Mouse (Mus musculus): Measurements from ENCODE around the gene Armc10. TPM values are rescaled to one million over a fixed set of nuclear protein-coding genes. Genes with fewer than 3 reads are reported as not detected.
A peak's percentile ranks its signal among the peaks of the same experiment; 100 is the strongest.

The Armc10 gene
- polyA plus RNA-seq, 1 experiment from 2014 or later: 35.6 TPM

DNA sequence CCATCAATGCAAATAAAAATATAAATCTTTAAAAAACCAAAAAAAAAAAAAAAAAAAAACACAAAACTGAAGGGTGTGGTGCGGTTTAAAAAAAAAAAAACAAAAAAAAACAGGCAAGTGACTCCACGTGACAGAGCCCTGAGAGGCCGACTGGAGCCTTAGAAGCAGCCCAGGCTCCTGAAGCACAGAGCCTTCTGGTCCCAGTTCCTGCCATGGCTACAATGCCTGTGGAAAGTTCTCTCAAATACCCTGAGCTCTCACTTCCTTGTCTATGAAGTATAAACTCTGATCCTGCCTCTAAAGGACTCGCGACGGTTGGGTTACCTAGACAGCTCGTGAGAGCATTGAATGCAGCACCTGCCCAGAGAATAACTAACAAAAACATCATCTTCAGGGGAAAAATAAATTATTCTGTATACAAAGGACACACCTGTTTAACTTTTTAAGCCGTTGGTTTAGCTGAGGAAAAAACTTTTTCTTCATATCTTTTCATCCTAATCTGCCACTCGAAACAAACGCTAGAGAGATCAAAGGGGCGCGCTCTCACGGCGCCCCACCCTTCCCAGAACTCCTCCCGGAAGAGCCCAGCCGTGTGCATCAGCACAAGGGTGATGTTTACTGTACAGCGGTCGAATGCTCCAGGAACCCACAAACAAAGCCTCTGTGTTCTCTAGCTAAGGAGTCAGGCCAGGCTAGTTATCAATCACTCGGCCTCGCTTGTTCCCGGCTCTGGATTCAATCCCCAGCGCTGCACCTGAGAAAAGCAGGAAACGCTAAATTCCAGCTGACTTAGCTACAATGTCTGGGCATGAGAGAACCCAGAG lies 27.4 kb downstream of the Armc10 start:
- H3K9me3 ChIP-seq: no peaks in the 10 kb centered on the region
- H3K9ac ChIP-seq: no peak overlapping the region
- H3K4me3 ChIP-seq (replicated peaks): peak overlapping the region; percentile 17; the same call in 1 of the 2 replicates
- H3K4me1 ChIP-seq: no peaks in the 10 kb centered on the region
- 22% methylated on average over 23 of the region's 23 CpGs for WGBS
- H3K36me3 ChIP-seq: no peaks in the 10 kb centered on the region
- ATAC-seq (ENCODE audit: insufficient read depth, low FRiP score, low read depth): peak; percentile 89
- peak overlapping the region; percentile 42 for H3K4me2 ChIP-seq
- H3K27me3 ChIP-seq (replicated peaks): no peaks in the 10 kb centered on the region
- peak overlapping the region; percentile 42; the same call in 1 of the 2 replicates for H3K27ac ChIP-seq

DNA sequence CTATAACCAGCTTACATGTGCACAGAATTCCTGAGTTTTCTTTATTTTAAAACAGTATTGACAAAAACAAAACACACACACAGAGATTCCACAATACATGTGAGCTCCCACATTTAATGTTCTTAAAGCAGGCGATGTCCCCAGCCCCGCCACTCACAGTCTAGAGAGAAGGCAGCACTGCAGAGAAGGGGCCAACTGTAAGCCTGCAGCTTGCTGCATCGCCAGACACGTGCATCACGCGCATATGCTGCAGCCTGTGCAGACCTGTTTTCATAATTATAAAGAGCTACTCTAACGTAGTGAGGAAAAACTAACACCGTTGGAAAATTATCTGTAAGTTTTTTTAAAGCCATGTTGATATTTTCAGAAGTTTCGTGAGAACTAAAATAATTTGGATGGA lies 28.1 kb downstream of the Armc10 start:
- H3K27ac ChIP-seq: no peak overlapping the region
- no peaks in the 10 kb centered on the region for H3K36me3 ChIP-seq
- no peak for ATAC-seq (ENCODE audit: insufficient read depth, low FRiP score, low read depth)
- H3K4me1 ChIP-seq: no peaks in the 10 kb centered on the region
- no peaks in the 10 kb centered on the region for H3K27me3 ChIP-seq (replicated peaks)
- peak overlapping the region; percentile 42; the same call in 1 of the 2 replicates for H3K4me2 ChIP-seq
- H3K9ac ChIP-seq: no peak overlapping the region
- 75% methylated on average over 9 of the region's 9 CpGs for WGBS
- no peak overlapping the region for H3K4me3 ChIP-seq (replicated peaks)
- no peaks in the 10 kb centered on the region for H3K9me3 ChIP-seq

DNA sequence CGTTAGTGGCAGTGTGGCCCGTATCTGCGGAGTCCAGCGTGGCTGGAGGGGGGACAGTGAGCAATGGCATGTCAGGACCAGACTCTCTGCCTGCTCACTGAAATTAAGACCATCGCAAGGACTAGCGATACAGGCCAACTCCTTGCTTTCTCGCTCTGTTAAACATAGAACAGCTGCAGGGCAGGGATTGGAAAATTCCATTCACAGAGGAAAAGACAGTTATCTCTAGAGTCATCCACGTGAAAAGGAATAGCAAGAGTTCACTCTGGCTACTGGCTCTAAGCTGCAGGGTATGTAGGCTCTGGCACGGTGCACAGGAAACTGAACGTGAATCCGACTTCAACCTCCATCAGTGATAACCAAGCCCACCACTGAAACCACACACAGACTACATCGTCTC lies 29.4 kb downstream of the Armc10 start:
- Histone ChIP-seq H3K4me2 (no peak overlapping the region), H3K36me3 (no peaks in the 10 kb centered on the region), H3K9ac (no peak overlapping the region), H3K27ac (no peak overlapping the region), H3K4me3 (replicated peaks) (no peak overlapping the region), H3K9me3 (no peaks in the 10 kb centered on the region), H3K27me3 (replicated peaks) (no peaks in the 10 kb centered on the region), H3K4me1 (no peaks in the 10 kb centered on the region)
- WGBS: 75% methylated on average over 12 of the region's 12 CpGs
- ATAC-seq (ENCODE audit: insufficient read depth, low FRiP score, low read depth): no peak

DNA sequence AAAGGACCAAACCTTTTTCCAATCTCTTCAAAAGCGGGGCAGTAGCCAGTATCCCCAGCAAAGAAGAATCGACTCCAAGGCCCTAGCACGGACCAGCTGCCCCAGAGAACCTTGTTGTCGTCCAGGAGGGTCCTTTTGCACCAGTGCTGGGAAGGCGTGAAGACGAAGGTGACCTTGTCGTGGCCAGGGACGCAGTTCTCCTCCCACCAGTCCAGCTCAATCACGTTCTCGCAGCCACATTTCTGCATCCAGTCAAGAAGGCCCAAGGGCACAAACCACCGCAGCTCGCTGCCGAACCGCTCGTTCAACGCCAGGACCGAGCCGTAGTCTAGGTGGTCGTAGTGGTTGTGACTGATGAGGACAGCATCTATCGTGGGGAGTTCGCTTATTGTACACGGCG lies 29.9 kb downstream of the Armc10 start:
- no peak overlapping the region for H3K4me2 ChIP-seq
- H3K27ac ChIP-seq: no peak overlapping the region
- no peaks in the 10 kb centered on the region for H3K36me3 ChIP-seq
- no peak for ATAC-seq (ENCODE audit: insufficient read depth, low FRiP score, low read depth)
- H3K9me3 ChIP-seq: no peaks in the 10 kb centered on the region
- H3K9ac ChIP-seq: no peak overlapping the region
- 94% methylated on average over 23 of the region's 23 CpGs for WGBS
- H3K4me1 ChIP-seq: no peaks in the 10 kb centered on the region
- H3K4me3 ChIP-seq (replicated peaks): no peak overlapping the region
- H3K27me3 ChIP-seq (replicated peaks): no peaks in the 10 kb centered on the region

DNA sequence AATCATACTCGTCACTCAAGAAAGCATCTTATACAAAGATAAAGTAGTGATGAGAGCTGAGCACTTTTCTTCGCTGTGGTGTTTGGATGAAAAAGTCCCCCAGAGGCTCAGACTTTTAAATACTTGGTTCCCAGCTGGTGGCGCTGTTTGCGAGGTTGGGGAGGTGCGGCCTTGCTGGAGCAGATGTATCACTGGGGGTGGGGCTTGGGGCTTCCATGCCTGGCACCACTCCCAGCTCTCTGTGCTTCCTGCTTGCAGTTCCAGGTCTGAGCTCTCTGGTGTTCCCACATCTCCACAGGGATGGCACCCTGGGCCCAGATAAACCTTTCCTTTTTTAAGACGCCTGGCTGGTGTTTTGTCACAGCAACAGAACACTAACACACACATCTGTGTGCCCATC lies 32.3 kb downstream of the Armc10 start:
- Histone ChIP-seq H3K4me1 (no peaks in the 10 kb centered on the region), H3K27ac (no peak overlapping the region), H3K9ac (no peak overlapping the region), H3K27me3 (replicated peaks) (no peaks in the 10 kb centered on the region), H3K4me3 (replicated peaks) (no peak overlapping the region), H3K4me2 (no peak overlapping the region), H3K36me3 (no peaks in the 10 kb centered on the region), H3K9me3 (no peaks in the 10 kb centered on the region)
- WGBS: 93% methylated on average over 6 of the region's 6 CpGs
- ATAC-seq (ENCODE audit: insufficient read depth, low FRiP score, low read depth): no peak

DNA sequence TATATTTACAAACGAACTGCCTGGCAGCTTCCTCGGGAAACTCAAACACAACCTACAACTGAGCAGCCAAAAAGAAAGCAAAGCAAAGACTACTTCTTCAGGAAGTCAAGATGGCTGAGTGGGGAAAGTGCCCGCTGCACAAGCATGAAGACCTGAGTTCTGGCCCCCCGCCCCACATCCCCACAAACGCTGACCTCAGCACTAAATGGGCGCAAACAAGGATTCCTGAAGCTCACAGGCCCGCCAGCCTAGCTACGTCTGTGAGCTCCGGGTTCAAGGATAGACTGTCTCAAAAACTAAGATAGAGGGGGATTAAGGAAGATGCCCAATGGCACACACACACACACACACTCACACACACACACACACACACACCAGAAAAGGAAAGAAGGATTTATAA lies 32.8 kb downstream of the Armc10 start:
- Histone ChIP-seq H3K4me1 (no peaks in the 10 kb centered on the region), H3K27ac (no peak overlapping the region), H3K9ac (no peak overlapping the region), H3K27me3 (replicated peaks) (no peaks in the 10 kb centered on the region), H3K4me2 (no peak overlapping the region), H3K4me3 (replicated peaks) (no peak overlapping the region), H3K36me3 (no peaks in the 10 kb centered on the region), H3K9me3 (no peaks in the 10 kb centered on the region)
- no peak for ATAC-seq (ENCODE audit: insufficient read depth, low FRiP score, low read depth)
- WGBS: 96% methylated on average over 9 of the region's 9 CpGs

DNA sequence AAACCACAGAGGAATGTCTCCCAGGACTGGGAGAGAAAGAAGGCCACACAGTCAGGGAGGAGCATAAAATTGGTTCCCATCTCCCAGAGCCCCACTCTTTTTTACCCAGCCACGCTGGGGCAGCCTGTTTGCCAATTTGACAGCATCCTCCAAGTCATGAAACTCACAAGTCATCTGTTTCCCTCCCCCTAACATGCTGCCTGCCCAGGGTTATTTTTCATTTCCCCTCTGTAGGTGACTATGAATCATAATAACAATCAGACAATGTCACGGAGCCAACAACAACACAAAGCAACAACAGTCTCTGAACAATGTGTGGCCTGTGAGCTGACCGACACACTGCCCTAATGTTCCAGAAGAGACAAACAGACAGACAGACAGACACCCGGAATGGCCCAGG lies 34.4 kb downstream of the Armc10 start:
- Histone ChIP-seq H3K4me3 (replicated peaks) (no peak overlapping the region), H3K36me3 (no peaks in the 10 kb centered on the region), H3K27ac (no peak overlapping the region), H3K4me1 (no peaks in the 10 kb centered on the region), H3K9me3 (no peaks in the 10 kb centered on the region), H3K27me3 (replicated peaks) (no peaks in the 10 kb centered on the region), H3K9ac (no peak overlapping the region), H3K4me2 (no peak overlapping the region)
- 70% methylated on average over 4 of the region's 4 CpGs for WGBS
- no peak for ATAC-seq (ENCODE audit: insufficient read depth, low FRiP score, low read depth)

DNA sequence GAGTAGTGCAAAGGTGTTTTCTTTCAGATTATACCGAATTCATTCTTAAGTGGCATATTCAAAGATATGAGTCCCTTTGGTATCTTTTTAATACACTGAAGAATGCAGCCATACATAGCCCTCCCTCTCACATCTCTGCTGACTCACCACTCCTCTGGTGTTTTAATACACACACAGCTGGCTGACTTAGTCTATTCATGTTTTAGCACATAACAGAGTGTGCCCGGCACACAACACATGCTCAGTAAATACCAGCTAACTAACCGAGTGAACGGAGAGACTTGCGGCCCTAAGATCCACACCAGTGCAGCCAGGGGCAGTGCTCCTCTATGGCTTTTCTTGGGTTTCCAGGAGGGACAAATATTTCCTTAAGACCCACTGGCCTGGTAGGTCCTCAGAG lies 35.3 kb downstream of the Armc10 start:
- no peak for ATAC-seq (ENCODE audit: insufficient read depth, low FRiP score, low read depth)
- no peak overlapping the region for H3K27ac ChIP-seq
- H3K4me1 ChIP-seq: no peaks in the 10 kb centered on the region
- H3K9me3 ChIP-seq: no peaks in the 10 kb centered on the region
- no peak overlapping the region for H3K4me3 ChIP-seq (replicated peaks)
- H3K36me3 ChIP-seq: no peaks in the 10 kb centered on the region
- no peak overlapping the region for H3K4me2 ChIP-seq
- WGBS: 76% methylated on average over 5 of the region's 5 CpGs
- H3K27me3 ChIP-seq (replicated peaks): no peaks in the 10 kb centered on the region
- H3K9ac ChIP-seq: no peak overlapping the region

DNA sequence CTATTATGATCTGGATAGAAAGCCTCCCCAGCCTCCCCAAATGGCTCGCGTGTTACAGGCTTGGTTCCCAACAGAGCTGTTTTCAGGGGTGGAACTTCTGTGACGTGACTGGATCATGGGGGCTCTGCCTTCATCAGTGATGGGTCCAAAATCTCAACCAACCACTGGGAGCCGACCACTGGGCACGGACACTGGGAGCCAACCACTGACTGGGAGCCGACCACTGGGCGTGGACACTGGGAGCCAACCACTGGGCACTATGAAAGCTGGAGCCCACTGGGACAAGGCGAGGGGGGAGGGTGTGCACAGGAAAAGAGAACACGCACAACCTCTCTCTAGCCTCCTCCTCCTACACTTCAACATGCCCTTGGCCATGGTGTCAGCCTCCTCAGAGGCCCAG lies 38.2 kb downstream of the Armc10 start:
- Histone ChIP-seq H3K4me3 (replicated peaks) (no peak overlapping the region), H3K4me1 (no peaks in the 10 kb centered on the region), H3K36me3 (no peaks in the 10 kb centered on the region), H3K27me3 (replicated peaks) (no peaks in the 10 kb centered on the region), H3K9me3 (no peaks in the 10 kb centered on the region), H3K27ac (no peak overlapping the region), H3K9ac (no peak overlapping the region), H3K4me2 (no peak overlapping the region)
- WGBS: 93% methylated on average over 9 of the region's 9 CpGs
- ATAC-seq (ENCODE audit: insufficient read depth, low FRiP score, low read depth): no peak

DNA sequence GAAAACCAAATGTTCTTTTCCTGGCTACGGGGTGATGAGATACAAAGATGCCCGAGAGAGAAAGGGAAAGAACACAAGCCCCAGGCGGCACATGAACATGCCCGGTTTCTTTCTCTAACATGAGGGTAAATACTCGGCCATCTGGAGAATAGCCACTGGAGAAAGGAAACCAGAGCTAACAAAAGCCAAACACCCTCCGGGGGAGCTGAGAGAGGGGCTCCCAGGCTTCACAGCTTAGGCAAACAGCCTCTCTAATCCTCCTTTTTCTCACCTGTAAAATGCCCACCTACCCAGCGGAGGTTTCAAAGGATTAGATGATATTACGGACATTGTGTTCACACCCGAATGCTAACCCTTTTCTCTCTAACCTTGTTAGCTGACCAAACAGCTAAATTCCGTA lies 39.4 kb downstream of the Armc10 start:
- Histone ChIP-seq H3K9me3 (no peaks in the 10 kb centered on the region), H3K4me3 (replicated peaks) (no peak overlapping the region), H3K27me3 (replicated peaks) (no peaks in the 10 kb centered on the region), H3K36me3 (no peaks in the 10 kb centered on the region), H3K4me1 (no peaks in the 10 kb centered on the region), H3K27ac (no peak overlapping the region), H3K9ac (no peak overlapping the region), H3K4me2 (no peak overlapping the region)
- WGBS: 67% methylated on average over 10 of the region's 10 CpGs
- no peak for ATAC-seq (ENCODE audit: insufficient read depth, low FRiP score, low read depth)

DNA sequence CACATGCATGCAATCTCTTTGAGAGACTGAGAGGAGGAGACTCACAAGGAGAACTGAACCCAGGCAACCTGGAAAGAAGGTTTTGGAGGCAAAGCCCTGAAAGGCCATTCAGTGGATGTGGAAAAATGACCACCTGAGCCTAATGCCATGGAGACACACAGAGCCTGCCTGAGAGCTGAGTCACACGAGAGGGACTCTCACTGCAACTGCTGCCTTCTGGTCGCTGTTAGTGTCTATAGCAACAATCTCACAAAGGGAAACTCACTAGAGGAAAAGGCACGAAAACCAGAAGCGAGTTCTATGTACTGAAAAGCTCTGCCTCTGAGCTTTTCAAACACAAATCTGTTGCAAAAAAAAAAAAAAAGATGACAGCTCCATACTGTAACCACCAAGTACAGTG lies 41.4 kb downstream of the Armc10 start:
- no peak; the same call in 1 of the 2 replicates for ATAC-seq (ENCODE audit: insufficient read depth, low FRiP score, low read depth)
- H3K4me3 ChIP-seq (replicated peaks): no peak overlapping the region
- no peak overlapping the region for H3K27ac ChIP-seq
- H3K4me2 ChIP-seq: no peak overlapping the region
- WGBS: 52% methylated on average over 4 of the region's 4 CpGs
- H3K36me3 ChIP-seq: no peaks in the 10 kb centered on the region
- no peaks in the 10 kb centered on the region for H3K27me3 ChIP-seq (replicated peaks)
- no peak overlapping the region for H3K9ac ChIP-seq
- no peaks in the 10 kb centered on the region for H3K9me3 ChIP-seq
- no peaks in the 10 kb centered on the region for H3K4me1 ChIP-seq

DNA sequence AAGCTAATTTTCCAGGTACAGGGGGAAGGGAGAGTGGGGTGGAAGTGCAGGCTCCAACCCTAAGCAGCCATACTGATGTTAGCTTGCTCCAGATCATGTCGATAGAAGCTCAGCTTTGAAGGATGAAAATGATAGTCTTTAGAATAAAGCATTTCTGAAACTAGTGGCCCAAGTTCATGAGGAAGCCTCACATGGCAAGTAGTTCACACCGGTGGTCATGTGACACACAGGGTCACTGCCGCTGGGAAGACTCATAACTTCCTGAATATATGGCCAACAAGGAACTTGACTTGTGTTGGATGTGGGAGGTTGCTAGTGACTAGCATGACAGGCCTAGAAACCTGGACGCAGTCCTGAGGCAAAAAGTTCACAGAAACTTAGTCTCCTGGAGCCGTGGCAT lies 46.6 kb downstream of the Armc10 start:
- H3K4me1 ChIP-seq: no peaks in the 10 kb centered on the region
- ATAC-seq (ENCODE audit: insufficient read depth, low FRiP score, low read depth): no peak
- no peak overlapping the region for H3K4me3 ChIP-seq (replicated peaks)
- no peak overlapping the region for H3K27ac ChIP-seq
- no peaks in the 10 kb centered on the region for H3K9me3 ChIP-seq
- H3K9ac ChIP-seq: no peak overlapping the region
- 96% methylated on average over 5 of the region's 5 CpGs for WGBS
- no peaks in the 10 kb centered on the region for H3K27me3 ChIP-seq (replicated peaks)
- no peak overlapping the region for H3K4me2 ChIP-seq
- no peaks in the 10 kb centered on the region for H3K36me3 ChIP-seq

Data from stomach, embryonic 15.5 days (tissue).